In genomic region chr12:8776741-8777140, GRCm38 (mm10) we compare ENCODE assay signal across 1 mouse cellular context.
TF ChIP-seq lines count a peak whose summit lies in the region.

No protein-coding gene starts in this region.

TF ChIP-seq in MEL, 35 proteins besides CTCF, POLR2A, EP300 and RAD21 (continued from another document):
- TF ChIP-seq CHD1 (IDR thresholded peaks at IDR 0.05; ENCODE audit: low read depth, low read length) (no peak), MYC (IDR thresholded peaks at IDR 0.05; ENCODE audit: low read depth, low read length) (no peak), ZC3H11A (IDR thresholded peaks at IDR 0.05; ENCODE audit: low read depth, low read length) (no peak), HCFC1 (IDR thresholded peaks at IDR 0.05; ENCODE audit: low read depth, low read length) (no peak), POLR2AphosphoS5 (IDR thresholded peaks at IDR 0.05; ENCODE audit: borderline replicate concordance, low read depth, low read length) (no peak), USF2 (IDR thresholded peaks at IDR 0.05; ENCODE audit: borderline replicate concordance in 1 of 2, insufficient read depth in 1 of 2, low read depth in 1 of 2, low read length in 2 of 2) (no peak), MXI1 (IDR thresholded peaks at IDR 0.05; ENCODE audit: low read depth, low read length) (no peak), POLR2AphosphoS2 (IDR thresholded peaks at IDR 0.05; ENCODE audit: low read length) (no peak), TAL1 (IDR thresholded peaks at IDR 0.05; ENCODE audit: low read length) (peak; percentile 81), TCF12 (IDR thresholded peaks at IDR 0.05; ENCODE audit: low read depth, low read length) (peak; percentile 68), TBP (IDR thresholded peaks at IDR 0.05; ENCODE audit: low read depth, low read length) (no peak), MAX (IDR thresholded peaks at IDR 0.05; ENCODE audit: low read length) (0 out of 2 replicates have a peak, but pooled peaks have one; percentile 39), ETS1 (IDR thresholded peaks at IDR 0.05; ENCODE audit: low read depth, low read length) (no peak), KAT2A (conservative IDR thresholded peaks at IDR 0.05; ENCODE audit: low read depth, low read length) (no peak), ZNF384 (IDR thresholded peaks at IDR 0.05; ENCODE audit: low read depth, low read length) (no peak), GATA1 (IDR thresholded peaks at IDR 0.05; ENCODE audit: low read depth, low read length) (peak; percentile 62), JUND (IDR thresholded peaks at IDR 0.05; ENCODE audit: low read depth, low read length) (no peak), SMC3 (IDR thresholded peaks at IDR 0.05; ENCODE audit: low read depth, low read length) (no peak), RCOR1 (IDR thresholded peaks at IDR 0.05; ENCODE audit: low read depth, low read length) (0 out of 2 replicates have a peak, but pooled peaks have one; percentile 42), USF1 (IDR thresholded peaks at IDR 0.05; ENCODE audit: low read depth, low read length) (no peak), MAZ (IDR thresholded peaks at IDR 0.05; ENCODE audit: low read depth, low read length) (no peak), ZKSCAN1 (IDR thresholded peaks at IDR 0.05; ENCODE audit: low read depth, low read length) (peak; percentile 91), E2F4 (IDR thresholded peaks at IDR 0.05; ENCODE audit: borderline replicate concordance, low read depth, low read length) (no peak), MEF2A (IDR thresholded peaks at IDR 0.05; ENCODE audit: extremely low read depth, insufficient replicate concordance, low read depth, low read length, poor library complexity, severe bottlenecking) (no peak), CHD2 (IDR thresholded peaks at IDR 0.05; ENCODE audit: low read length) (no peak), BHLHE40 (IDR thresholded peaks at IDR 0.05; ENCODE audit: borderline replicate concordance, low read depth, low read length) (no peak)
TF ChIP-seq in MEL: peak in this region for 6.
